1 mouse cellular context compared by ENCODE assay signal in genomic region chr8:94607064-94607463, GRCm38 (mm10).
TF ChIP-seq lines count a peak whose summit lies in the region.

No protein-coding gene starts in this region.

TF ChIP-seq in CH12.LX, 34 proteins besides CTCF, POLR2A, EP300 and RAD21:
- TF ChIP-seq SMC3 (IDR thresholded peaks at IDR 0.05; ENCODE audit: low read depth, low read length) (peak; percentile 41), USF2 (conservative IDR thresholded peaks at IDR 0.05; ENCODE audit: low read depth, low read length) (no peak), GABPA (IDR thresholded peaks at IDR 0.05; ENCODE audit: insufficient replicate concordance, low read depth, low read length) (no peak)
TF ChIP-seq in CH12.LX: peak in this region for 1.
